Mouse (Mus musculus) MEL-GATA-1-ER (cell line): Measurements from ENCODE around the gene Fam83b.

Experiments used
- DNase-seq: peaks from one replicate; pipeline ENCODE4 v3.0.0-alpha.2; 2012; ENCODE audit warnings: low read depth; ENCODE audit errors: extremely low read depth

The Fam83b gene

DNA sequence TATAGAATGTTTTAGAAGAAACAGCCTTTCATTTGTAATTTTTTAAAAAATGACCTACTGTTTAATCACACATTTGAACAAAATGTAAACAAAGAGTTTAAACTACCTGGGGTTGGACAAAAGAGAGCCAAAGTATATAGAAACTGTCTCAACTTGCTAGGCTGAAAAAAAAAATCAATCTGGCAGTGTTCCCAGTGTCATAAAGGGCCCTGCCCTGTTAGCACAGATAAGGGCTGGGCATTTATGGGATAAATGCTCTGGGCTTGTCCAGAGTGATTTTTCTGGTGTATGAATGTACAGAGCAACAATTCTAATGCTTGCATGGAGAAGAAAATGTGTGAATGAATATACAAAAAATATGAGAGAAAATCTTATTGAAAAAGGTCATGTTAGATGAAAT, 43.8 kb downstream of the Fam83b start:
- peak; percentile 14 for DNase-seq

DNA sequence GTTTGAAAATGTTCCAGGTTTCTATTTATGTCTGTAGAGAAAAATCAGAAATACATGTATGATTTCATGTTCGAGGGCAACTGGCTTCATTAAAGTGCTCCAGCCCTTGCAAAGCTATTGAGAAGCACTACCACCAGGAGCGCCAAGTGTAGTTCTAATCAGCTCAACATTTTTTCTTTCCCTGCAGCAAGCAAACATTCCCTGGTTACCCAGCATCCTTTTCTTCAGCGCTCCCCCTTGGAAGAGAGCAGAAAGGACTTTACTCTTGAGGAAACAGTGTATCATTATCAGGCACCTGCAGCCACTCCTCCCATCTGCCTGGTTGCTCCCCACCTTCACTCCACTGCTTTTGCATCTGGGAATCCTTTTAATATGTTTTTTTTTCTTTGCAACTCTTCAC, 45.3 kb downstream of the Fam83b start:
- no peak for DNase-seq

DNA sequence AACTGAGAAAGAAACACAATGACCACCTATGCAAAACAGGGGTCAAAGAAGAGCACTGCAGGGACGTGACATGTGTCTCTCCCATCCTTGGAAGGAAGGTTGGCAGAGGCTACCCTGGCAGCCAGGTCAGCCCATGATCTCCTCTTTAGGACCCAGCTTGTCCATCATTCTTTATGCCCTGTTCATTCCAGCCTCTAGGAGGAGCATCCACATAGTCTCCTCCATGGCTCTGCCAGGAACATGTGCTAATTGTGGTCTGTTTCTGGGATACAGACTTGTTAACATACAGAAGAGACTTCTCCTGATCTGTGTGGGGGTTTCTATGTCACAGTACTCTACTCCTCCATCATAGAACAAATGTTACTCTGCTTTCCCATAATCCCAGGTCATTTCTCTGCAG, 48.3 kb downstream of the Fam83b start:
- DNase-seq: no peak

DNA sequence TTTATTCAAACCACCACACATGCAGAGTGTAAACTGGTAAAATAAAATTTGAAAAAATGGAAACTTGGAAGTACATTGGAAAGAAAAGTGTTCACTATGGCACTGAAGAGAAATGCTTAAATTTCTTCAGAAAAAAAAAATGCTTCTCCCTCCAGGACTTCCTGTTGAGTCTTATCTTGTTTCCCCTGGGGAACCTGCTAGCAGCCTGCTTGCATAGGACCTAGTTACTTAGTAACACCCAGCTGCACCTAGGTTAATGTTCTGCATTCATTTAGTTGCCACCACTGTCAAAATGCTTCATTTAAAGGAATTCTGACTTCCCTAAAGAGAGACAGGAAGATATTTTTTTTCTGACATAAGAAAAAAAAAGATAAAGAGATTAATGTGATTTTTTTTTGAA, 61.3 kb downstream of the Fam83b start:
- DNase-seq: peak; percentile 18

DNA sequence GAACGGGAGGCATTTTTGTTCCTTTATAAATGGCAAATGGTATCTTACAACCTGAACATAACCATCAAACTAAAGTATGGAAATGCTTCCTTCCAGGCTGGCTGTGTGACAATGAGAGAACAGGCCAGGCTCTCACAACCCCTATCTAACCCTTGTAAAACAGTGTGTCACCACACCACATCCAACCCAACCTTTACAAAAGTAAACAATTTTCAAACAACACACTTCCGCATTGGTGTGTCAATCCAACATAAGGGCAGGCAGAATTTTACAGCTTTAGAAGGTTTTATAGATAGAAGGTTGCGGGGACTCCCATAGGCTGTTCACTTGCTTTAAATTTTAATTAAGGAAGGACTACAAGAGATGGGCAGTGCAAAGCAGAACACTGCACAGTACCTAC, 77.2 kb downstream of the Fam83b start:
- DNase-seq: no peak

DNA sequence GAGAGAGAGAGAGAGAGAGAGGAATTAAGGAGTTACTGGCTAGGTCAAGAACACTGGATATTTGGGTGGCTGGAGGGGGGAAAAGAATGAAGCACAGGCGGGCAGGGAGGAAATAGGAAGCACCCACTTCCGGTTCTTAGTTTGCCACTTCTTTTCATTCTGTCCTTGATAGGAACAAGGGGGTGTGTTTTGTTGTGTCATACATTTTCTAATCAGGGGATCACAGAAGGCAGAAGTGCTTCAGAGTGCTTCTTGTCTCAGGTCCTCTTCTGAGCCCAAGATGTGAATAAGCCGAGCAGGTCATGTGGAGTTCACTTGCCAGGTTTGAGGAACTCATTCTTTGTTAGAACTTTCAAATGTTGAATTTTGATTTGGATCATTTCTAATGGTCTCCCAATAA, 86.8 kb downstream of the Fam83b start:
- peak; percentile 60 for DNase-seq

DNA sequence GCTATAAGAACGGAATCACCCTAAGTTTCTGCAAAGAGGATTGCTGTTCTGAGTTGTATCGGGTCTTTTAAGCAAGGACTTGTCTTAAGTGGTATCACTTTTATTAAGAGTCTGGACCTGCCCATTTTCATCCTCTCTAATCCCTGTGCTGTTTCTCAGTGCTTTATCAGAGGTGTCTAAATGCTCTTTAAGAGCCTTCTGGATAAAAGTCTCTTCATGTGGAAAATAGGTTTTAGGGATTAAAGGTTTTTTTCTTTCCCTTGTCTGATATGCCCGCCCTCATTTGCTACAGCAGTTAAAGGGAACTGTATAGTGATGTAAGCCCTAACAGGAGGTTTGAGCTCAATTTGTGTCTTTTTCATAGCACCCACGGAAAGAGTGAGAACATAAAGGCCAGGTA, 97.4 kb downstream of the Fam83b start:
- no peak for DNase-seq

DNA sequence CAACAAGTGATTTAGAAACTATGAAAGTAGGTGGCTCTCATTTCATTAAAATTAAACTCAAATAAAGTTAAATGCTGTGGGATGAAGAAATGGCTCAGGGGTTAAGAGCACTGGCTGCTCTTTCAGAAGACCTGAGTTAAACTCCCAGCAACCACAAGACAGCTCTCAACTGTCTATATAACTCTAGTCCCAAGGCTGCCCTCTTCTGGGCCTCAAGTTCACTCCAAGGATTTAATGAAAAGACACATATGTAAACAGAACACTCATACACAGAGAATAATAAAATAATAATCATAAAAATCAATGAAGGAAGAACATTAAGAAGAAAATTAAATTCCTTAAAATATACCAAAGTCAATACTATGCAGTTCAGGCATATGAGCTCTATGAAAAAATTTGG, 105.4 kb downstream of the Fam83b start:
- no peak for DNase-seq

DNA sequence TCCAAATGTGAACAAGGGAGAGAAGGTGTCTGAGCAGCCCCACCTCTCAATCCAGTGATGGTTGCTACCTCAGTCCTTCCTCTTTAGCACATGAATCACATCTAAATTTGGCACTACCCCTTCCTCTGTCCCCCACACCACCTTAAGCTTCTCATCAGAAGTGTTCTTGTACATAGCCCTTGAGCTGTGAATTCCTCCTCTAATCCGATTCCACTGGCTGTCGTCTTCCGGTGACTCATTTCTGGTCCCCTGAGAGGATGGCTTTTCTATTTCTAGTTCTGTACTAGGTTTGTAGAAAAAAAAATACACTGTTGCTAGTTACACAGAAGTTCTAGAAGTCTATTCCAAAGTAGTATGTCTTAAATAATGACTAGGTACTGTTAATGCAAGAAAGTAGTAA, 111.2 kb downstream of the Fam83b start:
- DNase-seq: no peak
